Mouse (Mus musculus): ENCODE data around the gene Gm5286. TPM values are rescaled to one million over a fixed set of nuclear protein-coding genes. Genes with fewer than 3 reads are reported as not detected.
"Not testable (repeated sequence)": the region's sequence is repeated elsewhere in the genome, so short reads cannot be mapped to it uniquely, and the experiment has no call there.

Gene Gm5286
- polyA plus RNA-seq (2016; fragmentation: Nextera tagmentation; extraction: Ambion mirVana) = not detected in 2 replicates

- H3K36me3 ChIP-seq; ATAC-seq; H3K4me1 ChIP-seq; H3K27me3 ChIP-seq (replicated peaks); H3K4me2 ChIP-seq; H3K27ac ChIP-seq; H3K9ac ChIP-seq; H3K9me3 ChIP-seq (replicated peaks); H3K4me3 ChIP-seq: not testable (repeated sequence)
- 60% methylated on average over 3 of the region's 4 CpGs for WGBS (ENCODE audit: insufficient replicate concordance)
These were observed at the start of gene Gm5286 for GRCm38 (mm10) chr3:94196414-94196813. Gene Gm5286, plus strand, starts transcription at chr3:94196714.

- H3K4me3 ChIP-seq; H3K9ac ChIP-seq; ATAC-seq; H3K27ac ChIP-seq; H3K4me2 ChIP-seq; H3K4me1 ChIP-seq; H3K9me3 ChIP-seq (replicated peaks); H3K36me3 ChIP-seq; H3K27me3 ChIP-seq (replicated peaks): not testable (repeated sequence)
These were observed 29.2 kb upstream of the Gm5286 start for GRCm38 (mm10) chr3:94167351-94167750.

GRCm38 (mm10) chr3:94178093-94178492, 18.4 kb upstream of the Gm5286 start, which contains the start of gene Gm10696:
Gene Gm10696, minus strand, starts transcription at chr3:94178193.
- not testable (repeated sequence) for H3K9me3 ChIP-seq (replicated peaks); ATAC-seq; H3K27me3 ChIP-seq (replicated peaks); H3K36me3 ChIP-seq; H3K4me3 ChIP-seq; H3K9ac ChIP-seq; H3K4me1 ChIP-seq; H3K27ac ChIP-seq; H3K4me2 ChIP-seq
- 65% methylated on average over 1 of the region's 1 CpGs for whole genome bisulfite sequencing (ENCODE audit: insufficient replicate concordance)

Other genes with a start within 250 kb of the Gm5286 start
- not detected in 2 replicates for gene Tdpoz5, start 235.4 kb upstream of the Gm5286 start, polyA plus RNA-seq (2016; fragmentation: Nextera tagmentation; extraction: Ambion mirVana)
- gene Gm9125, start 141.8 kb upstream of the Gm5286 start, polyA plus RNA-seq (2016; fragmentation: Nextera tagmentation; extraction: Ambion mirVana) = not detected in 2 replicates
- not detected in 2 replicates for gene Gm10697, start 124.1 kb upstream of the Gm5286 start, polyA plus RNA-seq (2016; fragmentation: Nextera tagmentation; extraction: Ambion mirVana)
- gene Gm10696, start 18.5 kb upstream of the Gm5286 start, polyA plus RNA-seq (2016; fragmentation: Nextera tagmentation; extraction: Ambion mirVana) = not detected in 2 replicates
- not detected in 2 replicates for gene Gm4778, start 67.3 kb downstream of the Gm5286 start, polyA plus RNA-seq (2016; fragmentation: Nextera tagmentation; extraction: Ambion mirVana)
- 3.1 and 3.3 TPM in 2 replicates for gene Them4, start 113.4 kb downstream of the Gm5286 start, polyA plus RNA-seq (2016; fragmentation: Nextera tagmentation; extraction: Ambion mirVana)
- gene Them5, start 145.4 kb downstream of the Gm5286 start, polyA plus RNA-seq (2016; fragmentation: Nextera tagmentation; extraction: Ambion mirVana) = not detected in 2 replicates
- 0.17 and 0.21 TPM in 2 replicates for gene C2cd4d, start 165.7 kb downstream of the Gm5286 start, polyA plus RNA-seq (2016; fragmentation: Nextera tagmentation; extraction: Ambion mirVana)
- gene Rorc, start 176.1 kb downstream of the Gm5286 start, polyA plus RNA-seq (2016; fragmentation: Nextera tagmentation; extraction: Ambion mirVana) = 0.49 and 0.70 TPM in 2 replicates
- gene Lingo4, start 201.8 kb downstream of the Gm5286 start, polyA plus RNA-seq (2016; fragmentation: Nextera tagmentation; extraction: Ambion mirVana) = 0.04 TPM in 1 of 2 replicates, not detected in the other
- gene Tdrkh, start 216.6 kb downstream of the Gm5286 start, polyA plus RNA-seq (2016; fragmentation: Nextera tagmentation; extraction: Ambion mirVana) = 10.7 and 11.1 TPM in 2 replicates
- gene Mrpl9, start 246.6 kb downstream of the Gm5286 start, polyA plus RNA-seq (2016; fragmentation: Nextera tagmentation; extraction: Ambion mirVana) = 56.4 and 61.8 TPM in 2 replicates
- gene Oaz3, start 247.2 kb downstream of the Gm5286 start, polyA plus RNA-seq (2016; fragmentation: Nextera tagmentation; extraction: Ambion mirVana) = 0.13 and 0.31 TPM in 2 replicates